Mouse (Mus musculus) neural tube, embryonic 11.5 days (tissue): ENCODE results near the gene Itgav. TPM values are rescaled to one million over a fixed set of nuclear protein-coding genes. Genes with fewer than 3 reads are reported as not detected.
A peak's percentile ranks its signal among the peaks of the same experiment; 100 is the strongest.

Experiments used
- ATAC-seq: fragments of 200-750 bp; cut with Nextera tagmentation; 2 replicates; pipeline ENCODE4 v1.8.0; 2017; ENCODE audit warnings: moderate number of reproducible peaks, mild to moderate bottlenecking, moderate TSS enrichment, moderate library complexity; ENCODE audit not compliant: insufficient read depth, low FRiP score, low TSS enrichment
- DNase-seq: peaks from one replicate; pipeline ENCODE4 v3.0.0-alpha.2; 2015; ENCODE audit warnings: low spot score
- H3K27ac ChIP-seq: fragments of 300-500 bp; sonication (generic); 2 replicates; pipeline ENCODE4 v1.5.1; 2014; ENCODE audit warnings: low read depth, mild to moderate bottlenecking, low read length
- H3K27me3 ChIP-seq: fragments of 300-500 bp; sonication (generic); 2 replicates; pipeline ENCODE4 v1.6.1; 2014; ENCODE audit warnings: mild to moderate bottlenecking, low read length, mixed read lengths; ENCODE audit not compliant: control insufficient read depth, insufficient read depth
- H3K36me3 ChIP-seq: fragments of 300-500 bp; sonication (generic); 2 replicates; pipeline ENCODE4 v1.6.1; 2014; ENCODE audit warnings: mild to moderate bottlenecking, low read length, moderate library complexity, mixed read lengths; ENCODE audit not compliant: control insufficient read depth, insufficient read depth
- H3K4me1 ChIP-seq: fragments of 300-500 bp; sonication (generic); 2 replicates; pipeline ENCODE4 v1.6.1; 2014; ENCODE audit warnings: low read length, mixed read lengths; ENCODE audit not compliant: control insufficient read depth, insufficient read depth
- H3K4me2 ChIP-seq: fragments of 300-500 bp; sonication (generic); 2 replicates; pipeline ENCODE4 v1.6.1; 2014; ENCODE audit warnings: low read depth, mild to moderate bottlenecking, moderate library complexity
- H3K4me3 ChIP-seq: fragments of 300-500 bp; sonication (generic); 2 replicates; pipeline ENCODE4 v1.5.1; 2014; ENCODE audit warnings: low read depth, low read length
- H3K9ac ChIP-seq: fragments of 300-500 bp; sonication (generic); 2 replicates; pipeline ENCODE4 v1.6.1; 2014; ENCODE audit warnings: mild to moderate bottlenecking, low read length
- H3K9me3 ChIP-seq: fragments of 300-500 bp; sonication (generic); 2 replicates; pipeline ENCODE4 v1.6.1; 2016; ENCODE audit warnings: low read length; ENCODE audit not compliant: control insufficient read depth
- WGBS: fragments of 180-500 bp; shearing (Covaris S2); extraction: QIAGEN DNeasy Blood & Tissue Kit; methylation state at CpG from one replicate; pipeline ENCODE4 v1.1.7; 2014; 5-methylcytosine and 5-hydroxymethylcytosine counted together
- polyA plus RNA-seq: library from polyadenylated mRNA; unstranded; fragments of >200 nt; fragmentation: Nextera tagmentation; extraction: Ambion mirVana; gene quantifications from 2 replicates; pipeline ENCODE4 v1.2.1, GENCODE M21; 2014

The Itgav gene
- polyA plus RNA-seq, 1 experiment from 2014 or later: 46.7 TPM

GRCm38 (mm10) chr2:83722936-83723335 is 1.3 kb upstream of the Itgav start:
- no peak overlapping the region for H3K27ac ChIP-seq
- no peak overlapping the region for H3K9ac ChIP-seq
- no peaks in the 10 kb centered on the region for H3K36me3 ChIP-seq
- no peaks in the 10 kb centered on the region for H3K9me3 ChIP-seq
- H3K4me3 ChIP-seq: no peak overlapping the region
- H3K4me2 ChIP-seq: no peak overlapping the region
- DNase-seq: no peak
- no peaks in the 10 kb centered on the region for H3K4me1 ChIP-seq
- no peak for ATAC-seq
- H3K27me3 ChIP-seq: no peaks in the 10 kb centered on the region

GRCm38 (mm10) chr2:83723346-83723745 is 851 bp upstream of the Itgav start:
- peak overlapping the region; percentile 74 for H3K4me2 ChIP-seq
- ATAC-seq (no peak), DNase-seq (no peak)
- WGBS: 63% methylated on average over 2 of the region's 2 CpGs
- no peak overlapping the region for H3K27ac ChIP-seq
- peak overlapping the region; percentile 91; the same call in 1 of the 2 replicates for H3K9ac ChIP-seq
- no peaks in the 10 kb centered on the region for H3K4me1 ChIP-seq
- H3K27me3 ChIP-seq: no peaks in the 10 kb centered on the region
- H3K9me3 ChIP-seq: no peaks in the 10 kb centered on the region
- no peaks in the 10 kb centered on the region for H3K36me3 ChIP-seq
- H3K4me3 ChIP-seq: peak overlapping the region; percentile 73

GRCm38 (mm10) chr2:83724827-83725730 is 882 bp downstream of the Itgav start:
- Histone ChIP-seq H3K9ac (peak overlapping the region; percentile 91), H3K36me3 (no peaks in the 10 kb centered on the region), H3K4me3 (peak overlapping the region; percentile 73), H3K27me3 (no peaks in the 10 kb centered on the region), H3K4me1 (no peaks in the 10 kb centered on the region), H3K9me3 (no peaks in the 10 kb centered on the region), H3K4me2 (peak overlapping the region; percentile 74), H3K27ac (peak overlapping the region; percentile 88)
- DNase-seq: peak; percentile 72
- peak; percentile 73 for ATAC-seq
- 5% methylated on average over 44 of the region's 44 CpGs for WGBS

- no peaks in the 10 kb centered on the region for H3K36me3 ChIP-seq
- H3K9ac ChIP-seq: no peak overlapping the region
- H3K4me2 ChIP-seq: peak overlapping the region; percentile 74
- no peaks in the 10 kb centered on the region for H3K9me3 ChIP-seq
- H3K4me1 ChIP-seq: no peaks in the 10 kb centered on the region
- H3K27me3 ChIP-seq: no peaks in the 10 kb centered on the region
- DNase-seq (no peak), ATAC-seq (no peak)
- peak overlapping the region; percentile 73 for H3K4me3 ChIP-seq
- H3K27ac ChIP-seq: no peak overlapping the region
- WGBS: 70% methylated on average over 4 of the region's 4 CpGs
Measured at GRCm38 (mm10) chr2:83725796-83726195, 1.6 kb downstream of the Itgav start.

- 87% methylated on average over 4 of the region's 4 CpGs for WGBS
- no peak for DNase-seq
Measured at GRCm38 (mm10) chr2:83728238-83728682, 4.1 kb downstream of the Itgav start.

GRCm38 (mm10) chr2:83729339-83729738 is 5.1 kb downstream of the Itgav start:
- Histone ChIP-seq H3K27me3 (no peaks in the 10 kb centered on the region), H3K4me2 (no peak overlapping the region), H3K27ac (no peak overlapping the region), H3K4me1 (no peaks in the 10 kb centered on the region), H3K9me3 (no peaks in the 10 kb centered on the region), H3K4me3 (no peak overlapping the region), H3K9ac (no peak overlapping the region), H3K36me3 (no peaks in the 10 kb centered on the region)
- WGBS: 82% methylated on average over 5 of the region's 5 CpGs
- ATAC-seq (no peak), DNase-seq (no peak)

More at GRCm38 (mm10) chr2:83728238-83728682, 4.1 kb downstream of the Itgav start:
- no peaks in the 10 kb centered on the region for H3K9me3 ChIP-seq
- H3K4me3 ChIP-seq: no peak overlapping the region
- H3K4me1 ChIP-seq: no peaks in the 10 kb centered on the region
- no peak overlapping the region for H3K4me2 ChIP-seq
- no peaks in the 10 kb centered on the region for H3K36me3 ChIP-seq
- no peaks in the 10 kb centered on the region for H3K27me3 ChIP-seq
- H3K27ac ChIP-seq: no peak overlapping the region
- H3K9ac ChIP-seq: no peak overlapping the region
- ATAC-seq: no peak

- Histone ChIP-seq H3K9ac (no peak overlapping the region), H3K4me3 (no peak overlapping the region), H3K36me3 (no peaks in the 10 kb centered on the region), H3K9me3 (no peaks in the 10 kb centered on the region), H3K27me3 (no peaks in the 10 kb centered on the region), H3K27ac (no peak overlapping the region), H3K4me2 (no peak overlapping the region), H3K4me1 (no peaks in the 10 kb centered on the region)
- WGBS: 93% methylated on average over 4 of the region's 4 CpGs
- ATAC-seq (no peak), DNase-seq (no peak)
Measured at GRCm38 (mm10) chr2:83732896-83733295, 8.7 kb downstream of the Itgav start.

- H3K9me3 ChIP-seq: no peaks in the 10 kb centered on the region
Measured at GRCm38 (mm10) chr2:83733981-83734393, 9.8 kb downstream of the Itgav start.

GRCm38 (mm10) chr2:83735276-83735675 is 11.1 kb downstream of the Itgav start:
- H3K9me3 ChIP-seq: no peaks in the 10 kb centered on the region
- 90% methylated on average over 5 of the region's 5 CpGs for WGBS
- ATAC-seq (no peak), DNase-seq (no peak)
- H3K27ac ChIP-seq: no peak overlapping the region
- no peak overlapping the region for H3K4me2 ChIP-seq
- no peaks in the 10 kb centered on the region for H3K4me1 ChIP-seq
- no peaks in the 10 kb centered on the region for H3K27me3 ChIP-seq
- no peak overlapping the region for H3K4me3 ChIP-seq
- no peak overlapping the region for H3K9ac ChIP-seq
- no peaks in the 10 kb centered on the region for H3K36me3 ChIP-seq

More at GRCm38 (mm10) chr2:83733981-83734393, 9.8 kb downstream of the Itgav start:
- Histone ChIP-seq H3K4me1 (no peaks in the 10 kb centered on the region), H3K27me3 (no peaks in the 10 kb centered on the region), H3K4me2 (no peak overlapping the region), H3K9ac (no peak overlapping the region), H3K27ac (no peak overlapping the region), H3K4me3 (no peak overlapping the region), H3K36me3 (no peaks in the 10 kb centered on the region)
- WGBS: 93% methylated on average over 13 of the region's 13 CpGs
- no peak for ATAC-seq
- no peak for DNase-seq
